Mouse (Mus musculus): ENCODE data around the gene Mrtfa. TPM values are rescaled to one million over a fixed set of nuclear protein-coding genes. Genes with fewer than 3 reads are reported as not detected.

Mrtfa gene
- total and polyA plus RNA-seq, 3 experiments = 2.3 to 18.3 (median 17.2) TPM

DNA sequence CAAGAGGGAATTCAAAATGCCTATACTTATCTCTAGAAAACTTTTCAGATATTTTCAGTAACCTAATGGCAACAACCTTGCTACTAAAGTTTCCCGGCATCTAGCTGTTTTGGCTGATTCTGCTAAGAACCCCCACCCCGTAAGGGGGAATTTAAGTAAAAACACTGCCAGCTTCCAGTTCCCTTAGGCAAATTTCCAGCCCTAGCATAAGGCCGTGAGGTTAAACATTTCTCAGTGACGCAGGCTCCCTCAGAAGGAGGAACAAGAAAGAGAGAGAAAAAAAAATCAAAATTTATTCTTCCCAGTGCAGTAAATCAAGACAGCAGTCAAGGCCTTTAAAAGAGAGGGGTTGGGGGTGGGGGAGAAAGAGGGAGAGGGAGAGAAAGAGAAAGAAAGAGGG, 107.3 kb downstream of the Mrtfa start:
- no peak for DNase-seq (ENCODE audit: low spot score)
- Histone ChIP-seq H3K36me3 (replicated peaks) (no peaks in the 10 kb centered on the region), H3K4me1 (ENCODE audit: insufficient read depth, low read depth, low read length) (no peaks in the 10 kb centered on the region), H3K9me3 (replicated peaks) (no peaks in the 10 kb centered on the region), H3K4me3 (ENCODE audit: low read depth, low read length) (no peak overlapping the region), H3K27me3 (ENCODE audit: insufficient read depth, low read length) (peaks cover 2% of the 10 kb centered on the region; the same call in 1 of the 2 replicates)
- ATAC-seq (ENCODE audit: extremely low read depth, insufficient number of reproducible peaks, low FRiP score, poor library complexity, severe bottlenecking) = no peak
- no peak for TF ChIP-seq TAL1 (conservative IDR thresholded peaks at IDR 0.05; ENCODE audit: low read depth, low read length)
- TF ChIP-seq POLR2AphosphoS5 (IDR thresholded peaks at IDR 0.05; ENCODE audit: insufficient replicate concordance, low read depth, low read length) = no peak
- no peak for TF ChIP-seq GATA2 (IDR thresholded peaks at IDR 0.05; ENCODE audit: borderline replicate concordance, low read depth, low read length)
- TF ChIP-seq GATA1 (IDR thresholded peaks at IDR 0.05; ENCODE audit: borderline replicate concordance, low read length) = no peak
- no peak for TF ChIP-seq CTCF (IDR thresholded peaks at IDR 0.05; ENCODE audit: low read depth, low read length)

DNA sequence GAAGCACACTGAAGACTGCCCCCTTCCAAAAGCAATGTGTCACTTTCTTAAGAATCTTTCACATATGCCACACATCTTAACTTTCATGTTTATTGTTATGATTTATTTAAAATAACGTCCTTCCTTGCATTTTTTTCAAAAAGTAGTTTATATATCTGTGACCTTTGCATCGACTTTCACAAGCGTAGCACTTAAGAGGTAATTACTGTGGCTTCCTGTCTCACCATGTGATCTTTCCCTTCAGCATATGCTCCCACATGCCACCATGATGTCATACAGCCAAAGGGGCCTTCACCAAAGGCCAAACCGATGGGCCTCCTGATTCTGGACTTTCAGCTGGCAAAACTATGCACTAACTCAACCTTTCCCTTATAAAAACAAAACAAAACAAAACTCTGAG, 109.3 kb downstream of the Mrtfa start:
- no peaks in the 10 kb centered on the region for H3K36me3 ChIP-seq (replicated peaks)
- ATAC-seq (ENCODE audit: extremely low read depth, insufficient number of reproducible peaks, low FRiP score, poor library complexity, severe bottlenecking) = no peak
- H3K4me1 ChIP-seq (ENCODE audit: insufficient read depth, low read depth, low read length) = no peaks in the 10 kb centered on the region

DNA sequence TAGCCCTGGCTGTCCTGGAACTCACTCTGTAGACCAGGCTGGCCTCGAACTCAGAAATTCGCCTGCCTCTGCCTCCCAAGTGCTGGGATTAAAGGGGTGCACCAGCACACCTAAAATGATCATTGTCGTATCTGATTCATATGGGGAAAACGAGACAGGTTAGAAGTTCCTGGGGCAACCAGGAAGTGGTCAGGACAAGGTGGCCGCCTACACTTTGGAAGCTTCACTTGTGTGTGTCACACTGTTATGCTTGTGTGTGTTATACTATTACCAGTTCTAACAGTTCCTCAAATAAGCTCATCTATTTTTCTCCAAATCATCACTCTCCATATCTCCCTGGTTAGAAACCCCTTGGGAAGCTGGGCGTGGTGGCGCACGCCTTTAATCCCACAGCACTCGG, 110.2 kb downstream of the Mrtfa start:
- no peak for ATAC-seq (ENCODE audit: extremely low read depth, insufficient number of reproducible peaks, low FRiP score, poor library complexity, severe bottlenecking)
- no peak overlapping the region for H3K4me3 ChIP-seq (ENCODE audit: low read depth, low read length)
- H3K36me3 ChIP-seq (replicated peaks) = no peaks in the 10 kb centered on the region
- H3K4me1 ChIP-seq (ENCODE audit: insufficient read depth, low read depth, low read length) = no peaks in the 10 kb centered on the region
- no peaks in the 10 kb centered on the region for H3K9me3 ChIP-seq (replicated peaks)
- DNase-seq (ENCODE audit: low spot score) = no peak
- 0 out of 2 replicates have a peak, but pooled peaks cover 2% of the 10 kb centered on the region for H3K27me3 ChIP-seq (ENCODE audit: insufficient read depth, low read length)
- TF ChIP-seq GATA2 (IDR thresholded peaks at IDR 0.05; ENCODE audit: borderline replicate concordance, low read depth, low read length) = no peak

More for the DNA sequence above, 109.3 kb downstream of the Mrtfa start:
- Histone ChIP-seq H3K4me3 (ENCODE audit: low read depth, low read length) (no peak overlapping the region), H3K9me3 (replicated peaks) (no peaks in the 10 kb centered on the region), H3K27me3 (ENCODE audit: insufficient read depth, low read length) (0 out of 2 replicates have a peak, but pooled peaks cover 2% of the 10 kb centered on the region)
- TF ChIP-seq POLR2AphosphoS5 (IDR thresholded peaks at IDR 0.05; ENCODE audit: insufficient replicate concordance, low read depth, low read length) (no peak), GATA2 (IDR thresholded peaks at IDR 0.05; ENCODE audit: borderline replicate concordance, low read depth, low read length) (no peak), GATA1 (IDR thresholded peaks at IDR 0.05; ENCODE audit: borderline replicate concordance, low read length) (no peak), CTCF (IDR thresholded peaks at IDR 0.05; ENCODE audit: low read depth, low read length) (no peak), TAL1 (conservative IDR thresholded peaks at IDR 0.05; ENCODE audit: low read depth, low read length) (no peak)
- no peak for DNase-seq (ENCODE audit: low spot score)

DNA sequence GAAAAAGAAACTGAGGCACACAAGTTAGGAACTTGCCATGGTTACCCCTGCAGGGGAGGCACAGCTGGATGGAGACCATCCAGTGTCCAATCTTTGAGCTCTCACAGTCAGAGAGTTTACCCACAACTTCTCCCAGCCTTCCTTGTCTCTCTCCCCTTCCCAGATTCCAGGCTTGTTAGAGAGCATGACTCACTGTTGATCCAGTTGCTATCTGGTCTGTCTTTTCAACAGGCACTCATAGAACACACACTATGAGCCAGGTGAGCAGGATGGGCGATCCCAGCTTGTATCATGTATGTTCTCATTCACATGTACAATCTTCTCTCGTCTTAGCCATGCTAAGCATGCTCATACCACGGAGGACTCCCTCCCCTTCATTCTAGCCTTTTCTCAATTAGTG, 111.3 kb downstream of the Mrtfa start:
- Histone ChIP-seq H3K4me1 (ENCODE audit: insufficient read depth, low read depth, low read length) (peaks cover 3% of the 10 kb centered on the region), H3K9me3 (replicated peaks) (no peaks in the 10 kb centered on the region), H3K36me3 (replicated peaks) (no peaks in the 10 kb centered on the region), H3K27me3 (ENCODE audit: insufficient read depth, low read length) (0 out of 2 replicates have a peak, but pooled peaks cover 2% of the 10 kb centered on the region), H3K4me3 (ENCODE audit: low read depth, low read length) (no peak overlapping the region)
- no peak for ATAC-seq (ENCODE audit: extremely low read depth, insufficient number of reproducible peaks, low FRiP score, poor library complexity, severe bottlenecking)
- DNase-seq (ENCODE audit: low spot score) = no peak
- TF ChIP-seq GATA1 (IDR thresholded peaks at IDR 0.05; ENCODE audit: borderline replicate concordance, low read length) = no peak
- TF ChIP-seq TAL1 (conservative IDR thresholded peaks at IDR 0.05; ENCODE audit: low read depth, low read length) = no peak
- no peak for TF ChIP-seq GATA2 (IDR thresholded peaks at IDR 0.05; ENCODE audit: borderline replicate concordance, low read depth, low read length)
- no peak for TF ChIP-seq CTCF (IDR thresholded peaks at IDR 0.05; ENCODE audit: low read depth, low read length)
- no peak for TF ChIP-seq POLR2AphosphoS5 (IDR thresholded peaks at IDR 0.05; ENCODE audit: insufficient replicate concordance, low read depth, low read length)

DNA sequence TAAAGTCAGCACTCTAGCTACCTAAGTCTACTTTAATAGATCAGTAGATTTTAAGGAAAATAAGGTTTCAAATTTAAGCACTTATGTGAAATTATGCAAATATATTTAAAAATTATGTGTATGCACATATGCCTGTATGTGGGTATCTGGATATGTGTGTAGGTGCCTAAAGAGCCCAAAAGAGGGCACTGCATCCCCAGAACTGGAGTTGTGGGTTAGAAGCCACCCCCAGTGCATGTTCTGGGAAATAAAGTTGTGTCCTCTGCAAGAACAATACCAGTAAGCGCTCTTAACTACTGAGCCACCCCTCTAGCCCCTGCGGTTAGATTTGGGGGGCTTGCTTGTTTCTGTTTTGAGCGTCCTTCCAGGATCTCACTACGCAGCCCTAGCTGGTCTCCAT, 113.0 kb downstream of the Mrtfa start:
- ATAC-seq (ENCODE audit: extremely low read depth, insufficient number of reproducible peaks, low FRiP score, poor library complexity, severe bottlenecking) = no peak

DNA sequence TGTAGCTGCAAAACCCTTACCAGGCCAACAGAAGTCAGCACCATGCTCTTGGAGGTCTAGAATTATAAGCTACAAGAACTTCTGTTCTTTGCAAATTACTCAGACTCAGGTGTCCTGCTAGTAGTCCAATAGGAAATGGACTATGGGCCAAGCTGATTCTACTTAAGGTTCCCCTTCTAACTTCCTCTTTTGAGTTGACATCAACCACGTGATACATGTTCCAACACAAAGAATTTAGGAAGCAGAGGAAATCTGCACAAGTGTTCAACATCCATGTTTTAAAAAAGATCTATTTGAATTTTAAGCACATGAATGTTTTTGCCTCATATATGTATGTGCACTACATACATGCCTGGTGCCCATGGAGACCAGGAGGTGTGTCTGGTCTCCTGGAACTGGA, 116.0 kb downstream of the Mrtfa start:
- ATAC-seq (ENCODE audit: extremely low read depth, insufficient number of reproducible peaks, low FRiP score, poor library complexity, severe bottlenecking) = no peak
- H3K9me3 ChIP-seq (replicated peaks) = no peaks in the 10 kb centered on the region
- H3K36me3 ChIP-seq (replicated peaks) = no peaks in the 10 kb centered on the region
- no peak for TF ChIP-seq GATA2 (IDR thresholded peaks at IDR 0.05; ENCODE audit: borderline replicate concordance, low read depth, low read length)
- peaks cover 4% of the 10 kb centered on the region for H3K4me1 ChIP-seq (ENCODE audit: insufficient read depth, low read depth, low read length)
- H3K4me3 ChIP-seq (ENCODE audit: low read depth, low read length) = no peak overlapping the region
- peak; percentile 17 for DNase-seq (ENCODE audit: low spot score)
- H3K27me3 ChIP-seq (ENCODE audit: insufficient read depth, low read length) = no peaks in the 10 kb centered on the region

More for the DNA sequence above, 113.0 kb downstream of the Mrtfa start:
- TF ChIP-seq GATA1 (IDR thresholded peaks at IDR 0.05; ENCODE audit: borderline replicate concordance, low read length) (no peak), CTCF (IDR thresholded peaks at IDR 0.05; ENCODE audit: low read depth, low read length) (no peak), POLR2AphosphoS5 (IDR thresholded peaks at IDR 0.05; ENCODE audit: insufficient replicate concordance, low read depth, low read length) (no peak), TAL1 (conservative IDR thresholded peaks at IDR 0.05; ENCODE audit: low read depth, low read length) (no peak), GATA2 (IDR thresholded peaks at IDR 0.05; ENCODE audit: borderline replicate concordance, low read depth, low read length) (no peak)
- Histone ChIP-seq H3K9me3 (replicated peaks) (no peaks in the 10 kb centered on the region), H3K36me3 (replicated peaks) (no peaks in the 10 kb centered on the region), H3K4me3 (ENCODE audit: low read depth, low read length) (no peak overlapping the region), H3K4me1 (ENCODE audit: insufficient read depth, low read depth, low read length) (peaks cover 4% of the 10 kb centered on the region), H3K27me3 (ENCODE audit: insufficient read depth, low read length) (0 out of 2 replicates have a peak, but pooled peaks cover 2% of the 10 kb centered on the region)
- no peak for DNase-seq (ENCODE audit: low spot score)

DNA sequence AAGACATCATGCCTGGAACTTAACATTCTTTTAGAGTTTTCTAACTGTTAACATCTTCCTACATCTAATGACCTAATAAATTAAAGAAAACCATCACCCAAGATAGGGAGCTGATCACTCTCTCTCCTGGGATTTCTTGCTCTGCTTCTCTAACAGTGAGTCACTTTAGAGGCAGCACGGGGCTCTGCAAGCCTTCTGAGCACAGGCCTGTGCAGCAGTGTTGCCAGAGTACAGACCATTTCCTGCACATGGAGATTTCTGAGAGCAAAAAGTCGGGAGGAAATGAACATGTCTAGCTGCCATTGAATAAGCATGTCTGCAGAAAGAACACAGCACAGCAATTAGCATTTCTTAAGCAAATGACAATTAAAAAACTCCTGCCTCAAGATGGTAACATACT, 116.8 kb downstream of the Mrtfa start:
- H3K9me3 ChIP-seq (replicated peaks) = no peaks in the 10 kb centered on the region
- H3K27me3 ChIP-seq (ENCODE audit: insufficient read depth, low read length) = no peaks in the 10 kb centered on the region
- peaks cover 4% of the 10 kb centered on the region for H3K4me1 ChIP-seq (ENCODE audit: insufficient read depth, low read depth, low read length)
- TF ChIP-seq GATA2 (IDR thresholded peaks at IDR 0.05; ENCODE audit: borderline replicate concordance, low read depth, low read length) (no peak), POLR2AphosphoS5 (IDR thresholded peaks at IDR 0.05; ENCODE audit: insufficient replicate concordance, low read depth, low read length) (no peak), TAL1 (conservative IDR thresholded peaks at IDR 0.05; ENCODE audit: low read depth, low read length) (no peak), CTCF (IDR thresholded peaks at IDR 0.05; ENCODE audit: low read depth, low read length) (no peak)
- DNase-seq (ENCODE audit: low spot score) (no peak), ATAC-seq (ENCODE audit: extremely low read depth, insufficient number of reproducible peaks, low FRiP score, poor library complexity, severe bottlenecking) (no peak)
- H3K4me3 ChIP-seq (ENCODE audit: low read depth, low read length) = no peak overlapping the region
- H3K36me3 ChIP-seq (replicated peaks) = no peaks in the 10 kb centered on the region

Measured in G1E (cell line).